Mouse (Mus musculus) CD4-positive naive resting alpha-beta T cell, adult 76 days (primary cell): ENCODE measurements around the gene Gm15056. TPM values are rescaled to one million over a fixed set of nuclear protein-coding genes. Genes with fewer than 3 reads are reported as not detected.

Experiments used
- total RNA-seq: library from RNA; stranded (reverse); gene quantifications from one replicate; pipeline ENCODE4 v1.2.4, GENCODE M21; 2023

Gm15056 gene
- not detected for total RNA-seq

DNA sequence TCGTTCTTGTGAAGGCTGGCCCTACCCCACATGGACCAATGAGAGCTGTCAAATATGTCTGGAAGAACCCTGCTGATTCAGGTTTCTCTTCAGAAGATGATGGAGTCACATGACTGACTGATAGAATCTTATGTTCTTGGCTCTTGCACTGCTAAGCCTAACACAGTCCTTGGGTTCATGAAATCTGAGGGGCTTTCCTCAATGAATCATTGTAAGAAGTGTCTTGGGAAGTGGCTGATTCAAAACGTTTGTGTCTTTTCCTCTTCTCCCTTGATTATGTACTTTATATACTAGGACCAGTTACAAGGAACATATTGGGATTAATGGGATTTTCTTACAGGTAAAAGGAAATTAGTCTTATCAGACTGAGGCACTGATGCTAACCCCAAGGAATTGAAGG lies at the start of gene Gm15056:
Gene Gm15056, minus strand, starts transcription at position 101 of the 400 bp plus-strand sequence.

DNA sequence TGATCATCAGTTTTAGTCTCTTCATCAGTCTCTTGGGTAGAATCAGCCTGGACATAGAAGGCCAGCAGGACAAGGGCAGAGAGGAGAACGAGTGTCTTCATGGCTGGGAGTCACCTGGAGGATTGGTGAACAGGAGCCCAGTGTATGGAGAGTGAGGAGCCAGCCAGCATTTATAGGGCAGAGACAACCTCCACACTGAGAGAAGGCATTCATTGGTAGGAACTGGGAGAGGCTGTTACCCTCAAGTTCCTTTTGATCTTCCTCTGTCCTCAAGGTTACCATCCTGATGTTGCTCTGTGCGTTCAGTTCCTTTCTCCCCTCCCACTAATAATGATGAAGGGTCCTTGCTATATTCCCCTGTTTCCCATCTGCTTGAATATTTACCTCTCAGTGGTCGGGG lies 42.2 kb upstream of the Gm15056 start, which contains the start of gene AY761185:
Gene AY761185, minus strand, starts transcription at position 101 of the 400 bp plus-strand sequence.

GRCm38 (mm10) chr8:20921971-20922370 lies 19.5 kb upstream of the Gm15056 start, which contains the start of gene Gm6040:
Gm6040 (minus strand) TSS chr8:20922071.

DNA sequence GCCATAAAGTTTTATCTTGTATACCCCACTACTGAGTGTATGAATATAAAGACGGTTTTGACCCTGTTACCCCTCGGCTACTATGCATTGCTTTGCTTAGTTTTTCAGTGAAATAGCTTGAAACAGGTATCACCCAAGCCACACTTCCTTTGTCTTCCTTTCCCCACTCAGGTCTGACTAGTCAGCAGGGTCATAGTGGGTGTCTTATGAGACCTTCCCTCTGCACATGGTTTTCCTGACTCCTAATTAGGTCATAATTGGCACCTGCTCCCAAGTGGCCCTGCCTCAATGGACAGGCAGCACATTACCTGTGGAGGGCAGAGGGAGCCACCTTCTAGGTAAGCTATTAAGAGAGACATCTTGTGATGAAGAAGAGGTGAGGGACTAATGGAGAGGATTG lies 10.1 kb downstream of the Gm15056 start, which contains the start of gene Defb33:
Gene Defb33, plus strand, starts transcription at position 301 of the 400 bp plus-strand sequence.

Other genes with a start within 250 kb of the Gm15056 start
- gene Defb33, start 10.0 kb downstream of the Gm15056 start, total RNA-seq: not detected
- gene Gm6040, start 19.4 kb upstream of the Gm15056 start, total RNA-seq: not detected
- not detected for gene AY761185, start 42.1 kb upstream of the Gm15056 start, total RNA-seq
- not detected for gene Defa21, start 122.9 kb upstream of the Gm15056 start, total RNA-seq
- not detected for gene Defa23, start 152.4 kb upstream of the Gm15056 start, total RNA-seq
- gene Defa35, start 162.4 kb upstream of the Gm15056 start, total RNA-seq: not detected
- not detected for gene Defa25, start 181.8 kb upstream of the Gm15056 start, total RNA-seq
- gene Gm14851, start 193.4 kb upstream of the Gm15056 start, total RNA-seq: not detected
- not detected for gene Defa30, start 232.0 kb upstream of the Gm15056 start, total RNA-seq